ENCODE assay signal across 21 mouse cellular contexts in genomic region chr13:98079640-98080039, GRCm38 (mm10).
DNase-seq lines count a peak whose midpoint lies in the region; ATAC-seq and TF ChIP-seq lines count a peak whose summit lies in the region.
"Had no signal": no experiment of that assay in that cellular context is flagged by ENCODE, and none has a peak within 500 bp of the region (broad histone marks: within the 10 kb centered on the region; RNA-seq: fewer than 3 reads in every experiment).

No protein-coding gene starts in this region.

- intact Hi-C loops in heart, postnatal 10 days (cut with DNase I) = no loop called here

- no peaks in the 10 kb centered on the region; a peak in 1 of 4 replicates for H3K4me1 ChIP-seq in heart, embryonic 14.5 days (ENCODE audit: control insufficient read depth in 2 of 2, insufficient read depth in 2 of 2, low read length in 2 of 2)
- H3K4me1 ChIP-seq in kidney, postnatal 0 days (replicated peaks; ENCODE audit: insufficient read depth, low read length) = no peaks in the 10 kb centered on the region
- peaks cover 7% of the 10 kb centered on the region for H3K4me1 ChIP-seq in embryonic facial prominence, embryonic 13.5 days
- H3K4me1 ChIP-seq in limb, embryonic 14.5 days (ENCODE audit: control insufficient read depth, insufficient read depth, low read length) = peaks cover 6% of the 10 kb centered on the region
- peaks cover 5% of the 10 kb centered on the region for H3K4me1 ChIP-seq in midbrain, embryonic 11.5 days (ENCODE audit: control insufficient read depth, insufficient read depth, low read length)
- H3K4me1 ChIP-seq: forebrain, embryonic 12.5 days; midbrain, embryonic 15.5 days; neural tube, embryonic 12.5 days had no signal

- peak overlapping the region; percentile 38 to 53; a peak in 2 of 4 replicates for H3K27ac ChIP-seq in heart, embryonic 14.5 days (replicated peaks in 1 of 2; ENCODE audit: control insufficient read depth in 1 of 2, insufficient read depth in 1 of 2, low read depth in 2 of 2, low read length in 2 of 2)
- H3K27ac ChIP-seq in kidney, postnatal 0 days = 0 out of 2 replicates have a peak overlapping the region, but pooled peaks have one; percentile 19
- 0 out of 2 replicates have a peak overlapping the region, but pooled peaks have one; percentile 4 for H3K27ac ChIP-seq in embryonic facial prominence, embryonic 13.5 days
- H3K27ac ChIP-seq in limb, embryonic 14.5 days (replicated peaks; ENCODE audit: low read depth, low read length) = no peak overlapping the region
- no peak overlapping the region for H3K27ac ChIP-seq in midbrain, embryonic 11.5 days (ENCODE audit: low read depth, low read length)
- H3K27ac ChIP-seq: forebrain, embryonic 12.5 days; heart, embryonic 15.5 days; hindbrain, postnatal 0 days; liver, embryonic 14.5 days; lung, embryonic 15.5 days; midbrain, embryonic 15.5 days; neural tube, embryonic 12.5 days had no signal

- H3K9me3 ChIP-seq in heart, embryonic 14.5 days (ENCODE audit: control insufficient read depth, low read length) = no peaks in the 10 kb centered on the region
- H3K9me3 ChIP-seq in kidney, postnatal 0 days (replicated peaks; ENCODE audit: low read length) = no peaks in the 10 kb centered on the region
- no peaks in the 10 kb centered on the region for H3K9me3 ChIP-seq in embryonic facial prominence, embryonic 13.5 days
- no peaks in the 10 kb centered on the region for H3K9me3 ChIP-seq in limb, embryonic 14.5 days (ENCODE audit: control insufficient read depth, low read length)
- H3K9me3 ChIP-seq in midbrain, embryonic 11.5 days (ENCODE audit: control insufficient read depth, low read length) = no peaks in the 10 kb centered on the region
- H3K9me3 ChIP-seq: forebrain, embryonic 12.5 days; heart, embryonic 15.5 days; lung, embryonic 15.5 days; midbrain, embryonic 15.5 days; neural tube, embryonic 12.5 days had no signal

- no peak overlapping the region for H3K4me2 ChIP-seq in heart, embryonic 14.5 days (ENCODE audit: low read length)
- H3K4me2 ChIP-seq in kidney, postnatal 0 days (ENCODE audit: low read length) = no peak overlapping the region
- no peak overlapping the region for H3K4me2 ChIP-seq in embryonic facial prominence, embryonic 13.5 days
- H3K4me2 ChIP-seq in limb, embryonic 14.5 days (replicated peaks; ENCODE audit: low read depth, low read length, severe bottlenecking) = no peak overlapping the region
- no peak overlapping the region for H3K4me2 ChIP-seq in midbrain, embryonic 11.5 days
- H3K4me2 ChIP-seq: forebrain, embryonic 12.5 days; heart, embryonic 15.5 days; lung, embryonic 15.5 days; midbrain, embryonic 15.5 days; neural tube, embryonic 12.5 days had no signal

- no peak overlapping the region for H3K4me3 ChIP-seq in heart, embryonic 14.5 days (ENCODE audit: control insufficient read depth in 1 of 2, insufficient read depth in 1 of 2, low read depth in 1 of 2, low read length in 2 of 2)
- no peak overlapping the region for H3K4me3 ChIP-seq in kidney, postnatal 0 days (replicated peaks; ENCODE audit: low read depth, low read length)
- H3K4me3 ChIP-seq in embryonic facial prominence, embryonic 13.5 days = no peak overlapping the region
- no peak overlapping the region for H3K4me3 ChIP-seq in limb, embryonic 14.5 days (replicated peaks; ENCODE audit: low read length)
- no peak overlapping the region for H3K4me3 ChIP-seq in midbrain, embryonic 11.5 days (ENCODE audit: low read depth, low read length)
- H3K4me3 ChIP-seq: erythroblast, embryonic 14.5 days; forebrain, embryonic 12.5 days; heart, embryonic 15.5 days; lung, embryonic 15.5 days; midbrain, embryonic 15.5 days; neural tube, embryonic 12.5 days had no signal

- H3K36me3 ChIP-seq in heart, embryonic 14.5 days (ENCODE audit: control insufficient read depth, insufficient read depth, low read length) = no peaks in the 10 kb centered on the region
- H3K36me3 ChIP-seq in kidney, postnatal 0 days (ENCODE audit: insufficient read depth, low read length) = no peaks in the 10 kb centered on the region
- no peaks in the 10 kb centered on the region for H3K36me3 ChIP-seq in embryonic facial prominence, embryonic 13.5 days
- no peaks in the 10 kb centered on the region for H3K36me3 ChIP-seq in limb, embryonic 14.5 days (ENCODE audit: control insufficient read depth, insufficient read depth, low read length)
- H3K36me3 ChIP-seq in midbrain, embryonic 11.5 days (ENCODE audit: control insufficient read depth, insufficient read depth, low read length) = no peaks in the 10 kb centered on the region
- H3K36me3 ChIP-seq: forebrain, embryonic 12.5 days; heart, embryonic 15.5 days; lung, embryonic 15.5 days; midbrain, embryonic 15.5 days; neural tube, embryonic 12.5 days had no signal

- no peak for TF ChIP-seq CTCF in kidney, postnatal 0 days (IDR thresholded peaks at IDR 0.05; ENCODE audit: low read depth)

- 77% methylated on average over 4 of the region's 4 CpGs for WGBS in heart, embryonic 14.5 days
- WGBS in kidney, postnatal 0 days = 65% methylated on average over 4 of the region's 4 CpGs
- WGBS in embryonic facial prominence, embryonic 13.5 days = 51% methylated on average over 4 of the region's 4 CpGs
- WGBS in limb, embryonic 14.5 days = 36% methylated on average over 4 of the region's 4 CpGs
- WGBS in midbrain, embryonic 11.5 days = 93% methylated on average over 4 of the region's 4 CpGs

- no peak for DNase-seq in heart, postnatal 10 days
- no peak for DNase-seq in kidney, postnatal 0 days (ENCODE audit: low spot score)
- DNase-seq in kidney, postnatal 10 days = no peak
- DNase-seq in limb, embryonic 14.5 days (ENCODE audit: low spot score) = peak; percentile 47
- no peak for DNase-seq in midbrain, embryonic 11.5 days (ENCODE audit: low spot score, missing footprints)
- DNase-seq: adrenal gland, adult 2 months; cerebellum, adult 11-12 months; cerebellum, postnatal 10 days; lung, postnatal 4 days; thymus, postnatal 25 days had no signal

- ATAC-seq in heart, embryonic 14.5 days (ENCODE audit: insufficient number of reproducible peaks, insufficient read depth, low FRiP score, low read depth) = no peak
- no peak for ATAC-seq in kidney, postnatal 0 days (replicated peaks; ENCODE audit: low FRiP score, low read depth)
- ATAC-seq in embryonic facial prominence, embryonic 13.5 days (ENCODE audit: insufficient number of reproducible peaks, insufficient read depth, low FRiP score, low TSS enrichment, low read depth) = no peak
- peak; percentile 6; the same call in 1 of the 2 replicates for ATAC-seq in limb, embryonic 14.5 days (ENCODE audit: low FRiP score, low read depth)
- ATAC-seq in midbrain, embryonic 11.5 days (ENCODE audit: low FRiP score) = no peak
- ATAC-seq: hindbrain, postnatal 0 days; intestine, embryonic 16.5 days; midbrain, embryonic 15.5 days had no signal

- H3K9ac ChIP-seq in heart, embryonic 14.5 days (ENCODE audit: low read length) = no peak overlapping the region
- no peak overlapping the region for H3K9ac ChIP-seq in kidney, postnatal 0 days (ENCODE audit: low read depth, low read length)
- H3K9ac ChIP-seq in embryonic facial prominence, embryonic 13.5 days = no peak overlapping the region
- no peak overlapping the region for H3K9ac ChIP-seq in limb, embryonic 14.5 days (ENCODE audit: low read depth, low read length, severe bottlenecking)
- no peak overlapping the region for H3K9ac ChIP-seq in midbrain, embryonic 11.5 days (ENCODE audit: low read length)
- H3K9ac ChIP-seq: forebrain, embryonic 12.5 days; heart, embryonic 15.5 days; liver, embryonic 14.5 days; lung, embryonic 15.5 days; midbrain, embryonic 15.5 days; neural tube, embryonic 12.5 days had no signal

- no peaks in the 10 kb centered on the region for H3K27me3 ChIP-seq in heart, embryonic 14.5 days (ENCODE audit: control insufficient read depth, insufficient read depth, low read length)
- no peaks in the 10 kb centered on the region for H3K27me3 ChIP-seq in kidney, postnatal 0 days (ENCODE audit: insufficient read depth, low read length)
- H3K27me3 ChIP-seq in embryonic facial prominence, embryonic 13.5 days = no peaks in the 10 kb centered on the region
- no peaks in the 10 kb centered on the region for H3K27me3 ChIP-seq in limb, embryonic 14.5 days (ENCODE audit: control insufficient read depth, insufficient read depth, low read length)
- no peaks in the 10 kb centered on the region for H3K27me3 ChIP-seq in midbrain, embryonic 11.5 days (ENCODE audit: control insufficient read depth, insufficient read depth, low read length)
- H3K27me3 ChIP-seq: forebrain, embryonic 12.5 days; heart, embryonic 15.5 days; lung, embryonic 15.5 days; midbrain, embryonic 15.5 days; neural tube, embryonic 12.5 days had no signal

- TF ChIP-seq POLR2A in limb, embryonic 14.5 days (IDR thresholded peaks at IDR 0.05; ENCODE audit: borderline replicate concordance, extremely low read depth, insufficient read depth, insufficient read length) = no peak

Comparison
In these comparisons a context has a peak if more than half of its experiments do, and no peak if none do; other contexts are left out.
1. H3K27ac ChIP-seq: peak in heart, embryonic 14.5 days (2 of 2), kidney, postnatal 0 days (single experiment) and embryonic facial prominence, embryonic 13.5 days (single experiment); none in limb, embryonic 14.5 days (single experiment) and midbrain, embryonic 11.5 days (single experiment).